Mouse (Mus musculus) forebrain, embryonic 13.5 days (tissue): ENCODE data around the gene 1500009C09Rik. TPM values are rescaled to one million over a fixed set of nuclear protein-coding genes. Genes with fewer than 3 reads are reported as not detected.

Experiments used
- ATAC-seq: fragments of 200-750 bp; cut with Nextera tagmentation; 2 replicates; pipeline ENCODE4 v1.8.0; 2017
- H3K27ac ChIP-seq: fragments of 300-500 bp; sonication (generic); 2 replicates; pipeline ENCODE4 v1.5.1; 2015; ENCODE audit warnings: inconsistent platforms, mild to moderate bottlenecking, moderate library complexity
- H3K27me3 ChIP-seq: fragments of 300-500 bp; sonication (generic); 2 replicates; pipeline ENCODE4 v1.6.1; 2015; ENCODE audit warnings: mild to moderate bottlenecking, inconsistent platforms
- H3K36me3 ChIP-seq: fragments of 300-500 bp; sonication (generic); 2 replicates; pipeline ENCODE4 v1.6.1; 2015; ENCODE audit warnings: mild to moderate bottlenecking, inconsistent platforms; ENCODE audit not compliant: poor library complexity, severe bottlenecking
- H3K4me1 ChIP-seq: fragments of 300-500 bp; sonication (generic); 2 replicates; pipeline ENCODE4 v1.6.1; 2015; ENCODE audit warnings: inconsistent platforms
- H3K4me2 ChIP-seq: fragments of 300-500 bp; sonication (generic); 2 replicates; pipeline ENCODE4 v1.6.1; 2015; ENCODE audit warnings: inconsistent platforms, mild to moderate bottlenecking, moderate library complexity
- H3K4me3 ChIP-seq: fragments of 300-500 bp; sonication (generic); 2 replicates; pipeline ENCODE4 v1.5.1; 2015; ENCODE audit warnings: mild to moderate bottlenecking, inconsistent platforms
- H3K9ac ChIP-seq: fragments of 300-500 bp; sonication (generic); 2 replicates; pipeline ENCODE4 v1.6.1; 2015; ENCODE audit warnings: mild to moderate bottlenecking, inconsistent platforms
- H3K9me3 ChIP-seq: fragments of 300-500 bp; sonication (generic); replicated peaks from 2 replicates; pipeline ENCODE4 v1.6.1; 2016; ENCODE audit warnings: inconsistent platforms
- WGBS: fragments of 180-500 bp; shearing (Covaris S2); methylation state at CpG from one replicate; pipeline ENCODE4 v1.1.7; 2015; 5-methylcytosine and 5-hydroxymethylcytosine counted together
- polyA plus RNA-seq: library from polyadenylated mRNA; unstranded; fragments of >200 nt; fragmentation: Nextera tagmentation; extraction: Ambion mirVana; gene quantifications from 2 replicates; pipeline ENCODE4 v1.2.1, GENCODE M21; 2015

Gene 1500009C09Rik
- polyA plus RNA-seq, 1 experiment from 2014 or later = 7.8 TPM

DNA sequence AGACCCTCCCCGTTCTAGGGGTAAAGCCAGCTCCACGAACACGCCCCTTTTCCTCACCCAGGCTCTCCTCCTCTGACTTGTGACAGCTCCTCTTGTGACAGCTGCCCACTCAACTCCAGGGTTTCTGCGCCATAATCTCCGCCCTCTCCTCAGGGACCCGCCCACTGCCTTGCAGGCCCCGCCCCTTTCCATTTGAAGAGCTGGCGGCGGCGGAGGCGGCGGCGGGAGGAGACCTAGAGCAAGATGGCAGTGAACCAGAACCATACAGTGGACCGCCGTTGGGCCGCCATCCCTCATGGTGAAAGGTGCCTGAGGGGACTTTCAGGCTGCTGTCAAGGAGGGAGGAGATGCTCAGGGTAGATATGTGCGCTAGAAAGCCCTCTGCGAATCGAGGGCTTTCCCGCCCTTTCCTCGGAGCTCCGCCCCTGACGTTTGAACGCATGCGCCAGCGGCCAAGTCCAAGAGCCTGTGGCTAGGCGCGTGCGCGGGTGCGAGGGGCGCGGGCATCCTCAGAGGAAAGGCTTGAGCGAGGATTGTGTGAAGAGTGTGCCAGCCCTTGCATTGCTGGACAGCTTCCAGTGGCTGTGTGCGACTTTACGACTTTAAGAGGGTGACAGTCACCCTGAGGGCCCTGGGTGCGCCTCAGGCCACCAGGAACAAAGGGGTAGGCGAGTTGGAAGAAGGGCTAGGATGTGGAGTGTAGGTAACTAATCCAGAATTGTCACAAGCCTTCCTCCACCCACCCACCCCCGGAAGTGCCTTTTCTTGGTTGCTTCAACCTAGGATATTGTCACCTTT is 46.8 kb downstream of the 1500009C09Rik start, which contains the start of gene Wbp2nl:
Gene Wbp2nl, plus strand, starts transcription at position 191 of the 798 bp plus-strand sequence.
- ATAC-seq = no peak
- H3K4me2 ChIP-seq = no peak within 1 kb of the TSS
- WGBS = 61% methylated on average over 38 of the region's 39 CpGs

DNA sequence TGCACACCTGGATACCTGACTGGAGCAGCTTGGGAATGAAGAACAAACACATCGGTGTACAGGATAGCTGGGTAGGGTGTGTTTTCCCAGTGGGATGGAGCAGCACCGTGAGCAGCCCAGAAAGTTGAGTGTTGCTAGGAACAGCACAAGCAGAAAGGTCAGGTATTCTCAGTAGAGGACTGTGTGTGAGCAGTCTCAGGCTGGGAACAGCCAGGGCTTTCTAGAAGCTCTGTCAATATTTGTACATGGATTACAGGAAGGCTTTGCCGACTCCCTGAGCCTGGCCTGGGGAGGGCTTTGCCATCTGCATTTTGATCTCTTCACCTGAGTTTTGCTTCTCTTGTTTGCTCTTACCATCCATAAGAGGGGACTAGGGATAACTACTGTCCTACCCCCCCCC is 54.9 kb downstream of the 1500009C09Rik start:
- H3K4me3 ChIP-seq = no peak overlapping the region
- H3K9ac ChIP-seq = no peak overlapping the region
- 80% methylated on average over 3 of the region's 3 CpGs for WGBS
- H3K4me1 ChIP-seq = no peaks in the 10 kb centered on the region
- no peak overlapping the region for H3K4me2 ChIP-seq
- H3K36me3 ChIP-seq = no peaks in the 10 kb centered on the region
- H3K27ac ChIP-seq = no peak overlapping the region
- no peak for ATAC-seq
- no peaks in the 10 kb centered on the region for H3K27me3 ChIP-seq
- H3K9me3 ChIP-seq = no peaks in the 10 kb centered on the region

More for the DNA sequence above, 46.8 kb downstream of the 1500009C09Rik start, which contains the start of gene Wbp2nl:
- no peak within 1 kb of the TSS for H3K27ac ChIP-seq
- H3K9ac ChIP-seq = no peak within 1 kb of the TSS
- H3K27me3 ChIP-seq = peaks cover 5% of the 10 kb centered on the region; the same call in 1 of the 2 replicates
- no peak within 1 kb of the TSS for H3K4me3 ChIP-seq
- H3K4me1 ChIP-seq = peaks cover 7% of the 10 kb centered on the region
- H3K9me3 ChIP-seq = no peaks in the 10 kb centered on the region; the same call in 1 of the 2 replicates
- H3K36me3 ChIP-seq = no peaks in the 10 kb centered on the region

DNA sequence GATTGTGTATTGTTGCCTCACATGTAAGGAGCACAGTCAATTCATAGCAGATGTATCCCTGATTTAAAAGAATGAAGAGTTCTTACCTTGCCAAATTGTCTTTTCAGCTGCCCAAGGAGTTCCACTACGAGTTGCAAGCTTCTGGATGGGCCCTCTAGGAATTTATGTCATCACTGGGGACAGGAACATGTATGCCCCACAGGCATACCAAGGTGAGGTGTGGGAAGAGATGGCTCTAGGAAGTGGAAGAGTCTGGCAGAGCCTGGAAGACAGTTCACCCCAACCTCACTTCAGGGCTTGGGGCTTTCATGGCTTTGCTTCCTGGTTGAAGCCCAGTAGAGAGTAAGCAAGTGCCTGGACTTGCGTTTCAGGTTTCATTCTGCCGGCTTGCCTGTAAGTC is 56.2 kb downstream of the 1500009C09Rik start:
- 83% methylated on average over 3 of the region's 3 CpGs for WGBS
- H3K36me3 ChIP-seq = no peaks in the 10 kb centered on the region
- H3K9me3 ChIP-seq = no peaks in the 10 kb centered on the region
- no peak overlapping the region for H3K27ac ChIP-seq
- H3K27me3 ChIP-seq = no peaks in the 10 kb centered on the region
- H3K4me3 ChIP-seq = no peak overlapping the region
- ATAC-seq = no peak
- H3K9ac ChIP-seq = no peak overlapping the region
- H3K4me2 ChIP-seq = no peak overlapping the region
- no peaks in the 10 kb centered on the region for H3K4me1 ChIP-seq

Other genes starting within 250 kb of the 1500009C09Rik start
- 36.7 and 38.4 TPM in 2 replicates for gene Desi1, start 218.5 kb upstream of the 1500009C09Rik start, polyA plus RNA-seq
- 270 and 290 TPM in 2 replicates for gene Snu13, start 204.8 kb upstream of the 1500009C09Rik start, polyA plus RNA-seq
- not detected in 2 replicates for gene 4930407I10Rik, start 193.2 kb upstream of the 1500009C09Rik start, polyA plus RNA-seq
- 0.04 and 0.14 TPM in 2 replicates for gene Mei1, start 182.4 kb upstream of the 1500009C09Rik start, polyA plus RNA-seq
- 15.2 and 15.9 TPM in 2 replicates for gene Ccdc134, start 124.5 kb upstream of the 1500009C09Rik start, polyA plus RNA-seq
- gene Srebf2, start 105.2 kb upstream of the 1500009C09Rik start, polyA plus RNA-seq = 200 and 218 TPM in 2 replicates
- gene Shisa8, start 39.6 kb upstream of the 1500009C09Rik start, polyA plus RNA-seq = 0.74 and 0.77 TPM in 2 replicates
- 0.15 and 0.22 TPM in 2 replicates for gene Tnfrsf13c, start 28.0 kb upstream of the 1500009C09Rik start, polyA plus RNA-seq
- 71.5 and 76.5 TPM in 2 replicates for gene Cenpm, start 7.6 kb upstream of the 1500009C09Rik start, polyA plus RNA-seq
- gene Sept3, start 22.5 kb downstream of the 1500009C09Rik start, polyA plus RNA-seq = 248 and 264 TPM in 2 replicates
- not detected in 2 replicates for gene Wbp2nl, start 46.6 kb downstream of the 1500009C09Rik start, polyA plus RNA-seq
- 19.4 and 25.2 TPM in 2 replicates for gene Naga, start 86.5 kb downstream of the 1500009C09Rik start, polyA plus RNA-seq
- 1.3 and 1.8 TPM in 2 replicates for gene Pheta2, start 86.5 kb downstream of the 1500009C09Rik start, polyA plus RNA-seq
- 303 and 321 TPM in 2 replicates for gene Smdt1, start 86.6 kb downstream of the 1500009C09Rik start, polyA plus RNA-seq
- 318 and 358 TPM in 2 replicates for gene Ndufa6, start 101.9 kb downstream of the 1500009C09Rik start, polyA plus RNA-seq
- gene Cyp2d22, start 127.9 kb downstream of the 1500009C09Rik start, polyA plus RNA-seq = 1.6 and 1.7 TPM in 2 replicates
- gene Cyp2d11, start 141.6 kb downstream of the 1500009C09Rik start, polyA plus RNA-seq = not detected in 2 replicates
- 0.57 TPM in 1 of 2 replicates, not detected in the other for gene Cyp2d10, start 154.8 kb downstream of the 1500009C09Rik start, polyA plus RNA-seq
- gene Cyp2d9, start 181.0 kb downstream of the 1500009C09Rik start, polyA plus RNA-seq = not detected in 2 replicates